Mouse (Mus musculus): Measurements from ENCODE around the gene 4931406P16Rik. TPM values are rescaled to one million over a fixed set of nuclear protein-coding genes. Genes with fewer than 3 reads are reported as not detected.
"Not testable (repeated sequence)": the region's sequence is repeated elsewhere in the genome, so short reads cannot be mapped to it uniquely, and the experiment has no call there.

4931406P16Rik gene
- polyA plus RNA-seq, 1 experiment from 2014 or later = 30.5 TPM

- WGBS = 91% methylated on average over 6 of the region's 6 CpGs
- H3K36me3 ChIP-seq = peaks cover 89% of the 10 kb centered on the region
- ATAC-seq (ENCODE audit: insufficient number of reproducible peaks, low FRiP score, low TSS enrichment, low read depth) = no peak
These were observed 89.0 kb downstream of the 4931406P16Rik start for GRCm38 (mm10) chr7:34224308-34224707.

GRCm38 (mm10) chr7:34222340-34222739 is 91.0 kb downstream of the 4931406P16Rik start:
- peaks cover 8% of the 10 kb centered on the region; the same call in 1 of the 2 replicates for H3K4me1 ChIP-seq
- H3K4me3 ChIP-seq = no peak overlapping the region
- peaks cover 96% of the 10 kb centered on the region for H3K36me3 ChIP-seq
- no peak overlapping the region for H3K27ac ChIP-seq
- no peaks in the 10 kb centered on the region for H3K27me3 ChIP-seq
- no peak for ATAC-seq (ENCODE audit: insufficient number of reproducible peaks, low FRiP score, low TSS enrichment, low read depth)
- WGBS = 90% methylated on average over 10 of the region's 10 CpGs
- H3K9me3 ChIP-seq = no peaks in the 10 kb centered on the region
- H3K4me2 ChIP-seq = no peak overlapping the region
- H3K9ac ChIP-seq = no peak overlapping the region

More at GRCm38 (mm10) chr7:34224308-34224707, 89.0 kb downstream of the 4931406P16Rik start:
- Histone ChIP-seq H3K9me3 (no peaks in the 10 kb centered on the region), H3K9ac (no peak overlapping the region), H3K4me2 (no peak overlapping the region), H3K27ac (no peak overlapping the region), H3K27me3 (no peaks in the 10 kb centered on the region), H3K4me1 (peaks cover 27% of the 10 kb centered on the region), H3K4me3 (no peak overlapping the region)

GRCm38 (mm10) chr7:34221594-34222250 is 91.6 kb downstream of the 4931406P16Rik start:
- Histone ChIP-seq H3K27ac (no peak overlapping the region), H3K4me1 (peaks cover 8% of the 10 kb centered on the region; the same call in 1 of the 2 replicates), H3K4me3 (no peak overlapping the region), H3K36me3 (peaks cover 95% of the 10 kb centered on the region), H3K4me2 (no peak overlapping the region), H3K9ac (no peak overlapping the region), H3K9me3 (no peaks in the 10 kb centered on the region), H3K27me3 (no peaks in the 10 kb centered on the region)
- ATAC-seq (ENCODE audit: insufficient number of reproducible peaks, low FRiP score, low TSS enrichment, low read depth) = no peak
- 86% methylated on average over 9 of the region's 9 CpGs for WGBS

GRCm38 (mm10) chr7:34218496-34218895 is 94.9 kb downstream of the 4931406P16Rik start:
- Histone ChIP-seq H3K27me3 (no peaks in the 10 kb centered on the region), H3K9ac (no peak overlapping the region), H3K4me1 (no peaks in the 10 kb centered on the region), H3K4me3 (no peak overlapping the region), H3K4me2 (no peak overlapping the region), H3K9me3 (no peaks in the 10 kb centered on the region), H3K36me3 (peaks cover 96% of the 10 kb centered on the region), H3K27ac (no peak overlapping the region)
- 91% methylated on average over 1 of the region's 1 CpGs for WGBS
- no peak for ATAC-seq (ENCODE audit: insufficient number of reproducible peaks, low FRiP score, low TSS enrichment, low read depth)

GRCm38 (mm10) chr7:34216474-34216873 is 96.9 kb downstream of the 4931406P16Rik start:
- WGBS = 89% methylated on average over 10 of the region's 10 CpGs
- no peak for ATAC-seq (ENCODE audit: insufficient number of reproducible peaks, low FRiP score, low TSS enrichment, low read depth)
- H3K27me3 ChIP-seq = no peaks in the 10 kb centered on the region

GRCm38 (mm10) chr7:34215481-34215880 is 97.9 kb downstream of the 4931406P16Rik start:
- no peak overlapping the region for H3K4me2 ChIP-seq
- no peak for ATAC-seq (ENCODE audit: insufficient number of reproducible peaks, low FRiP score, low TSS enrichment, low read depth)
- H3K4me3 ChIP-seq = no peak overlapping the region
- no peaks in the 10 kb centered on the region for H3K4me1 ChIP-seq
- 81% methylated on average over 9 of the region's 9 CpGs for WGBS
- no peak overlapping the region for H3K27ac ChIP-seq
- H3K27me3 ChIP-seq = no peaks in the 10 kb centered on the region
- H3K36me3 ChIP-seq = peaks cover 97% of the 10 kb centered on the region
- H3K9ac ChIP-seq = no peak overlapping the region
- no peaks in the 10 kb centered on the region for H3K9me3 ChIP-seq

More at GRCm38 (mm10) chr7:34216474-34216873, 96.9 kb downstream of the 4931406P16Rik start:
- Histone ChIP-seq H3K9me3 (no peaks in the 10 kb centered on the region), H3K4me2 (no peak overlapping the region), H3K27ac (no peak overlapping the region), H3K36me3 (peaks cover 96% of the 10 kb centered on the region), H3K4me1 (no peaks in the 10 kb centered on the region), H3K9ac (no peak overlapping the region), H3K4me3 (no peak overlapping the region)

GRCm38 (mm10) chr7:34214644-34215043 is 98.7 kb downstream of the 4931406P16Rik start:
- peaks cover 97% of the 10 kb centered on the region for H3K36me3 ChIP-seq
- H3K4me1 ChIP-seq = no peaks in the 10 kb centered on the region
- no peak overlapping the region for H3K4me2 ChIP-seq
- no peaks in the 10 kb centered on the region for H3K27me3 ChIP-seq
- H3K9ac ChIP-seq = no peak overlapping the region
- no peak overlapping the region for H3K4me3 ChIP-seq
- 88% methylated on average over 8 of the region's 8 CpGs for WGBS
- no peaks in the 10 kb centered on the region for H3K9me3 ChIP-seq
- no peak overlapping the region for H3K27ac ChIP-seq
- ATAC-seq (ENCODE audit: insufficient number of reproducible peaks, low FRiP score, low TSS enrichment, low read depth) = no peak

- ATAC-seq (ENCODE audit: insufficient number of reproducible peaks, low FRiP score, low TSS enrichment, low read depth) = no peak
These were observed 100.1 kb downstream of the 4931406P16Rik start for GRCm38 (mm10) chr7:34213281-34213680.

GRCm38 (mm10) chr7:34208027-34208745 is 105.2 kb downstream of the 4931406P16Rik start:
- no peak for ATAC-seq (ENCODE audit: insufficient number of reproducible peaks, low FRiP score, low TSS enrichment, low read depth)
- H3K27me3 ChIP-seq = no peaks in the 10 kb centered on the region
- H3K9me3 ChIP-seq = no peaks in the 10 kb centered on the region
- 89% methylated on average over 9 of the region's 9 CpGs for WGBS
- no peak overlapping the region for H3K4me3 ChIP-seq
- no peak overlapping the region for H3K4me2 ChIP-seq
- H3K36me3 ChIP-seq = peaks cover 99% of the 10 kb centered on the region
- no peak overlapping the region for H3K27ac ChIP-seq
- H3K4me1 ChIP-seq = no peaks in the 10 kb centered on the region
- H3K9ac ChIP-seq = no peak overlapping the region

More at GRCm38 (mm10) chr7:34213281-34213680, 100.1 kb downstream of the 4931406P16Rik start:
- Histone ChIP-seq H3K4me1 (no peaks in the 10 kb centered on the region), H3K9me3 (no peaks in the 10 kb centered on the region), H3K36me3 (peaks cover 99% of the 10 kb centered on the region), H3K27ac (no peak overlapping the region), H3K4me3 (no peak overlapping the region), H3K4me2 (no peak overlapping the region), H3K9ac (no peak overlapping the region), H3K27me3 (no peaks in the 10 kb centered on the region)
- WGBS = 85% methylated on average over 7 of the region's 7 CpGs

GRCm38 (mm10) chr7:34206331-34206730 is 107.0 kb downstream of the 4931406P16Rik start:
- H3K27ac ChIP-seq = no peak overlapping the region
- no peaks in the 10 kb centered on the region for H3K9me3 ChIP-seq
- H3K4me2 ChIP-seq = no peak overlapping the region
- H3K9ac ChIP-seq = no peak overlapping the region
- no peak overlapping the region for H3K4me3 ChIP-seq
- WGBS = 93% methylated on average over 6 of the region's 6 CpGs
- no peak for ATAC-seq (ENCODE audit: insufficient number of reproducible peaks, low FRiP score, low TSS enrichment, low read depth)
- no peaks in the 10 kb centered on the region for H3K4me1 ChIP-seq
- H3K36me3 ChIP-seq = peaks cover 99% of the 10 kb centered on the region
- no peaks in the 10 kb centered on the region for H3K27me3 ChIP-seq

GRCm38 (mm10) chr7:34202147-34202546 is 111.2 kb downstream of the 4931406P16Rik start:
- ATAC-seq (ENCODE audit: insufficient number of reproducible peaks, low FRiP score, low TSS enrichment, low read depth); H3K27me3 ChIP-seq: not testable (repeated sequence)
- H3K36me3 ChIP-seq = peaks cover 69% of the 10 kb centered on the region

GRCm38 (mm10) chr7:34200829-34201228 is 112.5 kb downstream of the 4931406P16Rik start:
- ATAC-seq (ENCODE audit: insufficient number of reproducible peaks, low FRiP score, low TSS enrichment, low read depth) = no peak
- 0 out of 2 replicates have a peak, but pooled peaks cover 2% of the 10 kb centered on the region for H3K4me1 ChIP-seq
- H3K36me3 ChIP-seq = peaks cover 56% of the 10 kb centered on the region
- 100% methylated on average over 2 of the region's 2 CpGs for WGBS
- no peak overlapping the region for H3K4me2 ChIP-seq
- H3K27me3 ChIP-seq = no peaks in the 10 kb centered on the region
- H3K9me3 ChIP-seq = no peaks in the 10 kb centered on the region
- no peak overlapping the region for H3K27ac ChIP-seq
- H3K9ac ChIP-seq = no peak overlapping the region
- no peak overlapping the region for H3K4me3 ChIP-seq

More at GRCm38 (mm10) chr7:34202147-34202546, 111.2 kb downstream of the 4931406P16Rik start:
- H3K9me3 ChIP-seq, H3K9ac ChIP-seq, H3K4me2 ChIP-seq, H3K4me1 ChIP-seq, H3K27ac ChIP-seq, H3K4me3 ChIP-seq: not testable (repeated sequence)
- whole genome bisulfite sequencing = 94% methylated on average over 10 of the region's 10 CpGs
